Mouse (Mus musculus): ENCODE data around the gene Cnot4.
"Not testable (repeated sequence)": the region's sequence is repeated elsewhere in the genome, so short reads cannot be mapped to it uniquely, and the experiment has no call there.

Cnot4 gene

GRCm38 (mm10) chr6:35133579-35134488, at the start of gene Cnot4:
Gene Cnot4 (minus strand): TSS chr6:35133724.
- DNase-seq (ENCODE audit: extremely low read depth, low read depth): peak; percentile 95

- DNase-seq (ENCODE audit: extremely low read depth, low read depth): not testable (repeated sequence)
Observed at GRCm38 (mm10) chr6:35179299-35179698, 45.8 kb upstream of the Cnot4 start.

DNA sequence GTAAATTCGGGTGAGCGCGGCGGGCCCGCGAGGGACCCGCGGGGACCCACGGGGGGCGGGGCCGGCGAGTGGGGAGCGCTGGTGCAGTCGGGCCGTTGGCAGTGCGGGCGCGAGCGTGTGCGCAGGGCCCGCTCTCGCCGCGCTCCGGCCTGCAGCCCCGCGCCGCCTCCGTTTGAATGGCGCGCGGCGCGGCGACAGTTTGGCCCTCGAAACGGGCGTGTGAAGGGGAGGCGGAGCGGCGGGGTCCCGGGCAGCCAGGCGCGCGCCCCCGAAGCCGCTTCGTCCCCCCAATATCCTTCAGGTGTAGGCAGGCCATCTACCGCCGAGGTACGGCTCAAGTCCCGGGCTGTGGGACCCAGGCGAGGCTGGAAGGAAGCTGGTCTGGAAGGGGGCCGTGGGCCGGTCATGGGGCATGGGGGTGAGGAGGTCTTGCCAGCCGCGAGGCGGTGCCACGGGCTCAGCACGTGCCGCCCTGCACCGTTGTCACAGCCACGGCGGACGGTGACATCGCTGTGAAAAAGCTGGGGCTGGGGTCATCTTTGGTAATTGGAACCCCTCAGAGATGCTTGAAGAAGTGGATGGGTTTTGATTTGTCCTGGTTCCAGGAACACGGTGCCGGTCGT, 44.2 kb upstream of the Cnot4 start:
- DNase-seq (ENCODE audit: extremely low read depth, low read depth): no peak

DNA sequence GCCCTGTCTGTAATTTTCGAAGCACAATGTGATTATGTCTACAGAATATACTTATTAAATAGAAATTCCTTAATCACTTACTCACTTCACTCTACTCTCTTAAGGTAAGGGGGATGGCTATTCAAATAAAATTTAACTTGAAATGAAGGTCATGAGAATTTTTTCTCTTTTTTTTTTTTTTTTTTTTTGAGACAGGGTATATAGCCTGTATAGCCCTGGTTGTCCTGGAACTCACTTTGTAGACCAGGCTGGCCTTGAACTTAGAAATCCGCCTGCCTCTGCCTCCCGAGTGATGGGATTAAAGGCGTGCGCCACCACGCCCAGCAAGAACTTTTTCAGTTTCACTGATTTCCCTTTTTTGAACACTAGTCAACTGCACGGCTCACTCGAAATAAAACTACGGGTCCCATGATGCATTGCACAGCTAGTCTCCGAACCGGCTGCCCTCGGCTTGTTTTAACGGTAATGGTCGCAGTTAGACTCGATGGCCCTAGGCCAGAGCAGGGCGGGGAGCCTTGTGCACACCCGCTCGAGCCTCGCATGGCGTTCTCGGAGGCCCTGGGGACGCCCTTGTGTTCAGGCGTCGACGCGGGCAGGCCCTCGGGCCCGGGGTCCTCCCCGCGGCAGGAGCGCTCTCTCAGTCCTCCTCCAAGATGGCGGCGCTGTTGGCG, 43.6 kb upstream of the Cnot4 start, which contains the start of gene Nup205:
Nup205 (plus strand) TSS at position 443 of the 671 bp plus-strand sequence.
- peak; percentile 87 for DNase-seq (ENCODE audit: extremely low read depth, low read depth)

DNA sequence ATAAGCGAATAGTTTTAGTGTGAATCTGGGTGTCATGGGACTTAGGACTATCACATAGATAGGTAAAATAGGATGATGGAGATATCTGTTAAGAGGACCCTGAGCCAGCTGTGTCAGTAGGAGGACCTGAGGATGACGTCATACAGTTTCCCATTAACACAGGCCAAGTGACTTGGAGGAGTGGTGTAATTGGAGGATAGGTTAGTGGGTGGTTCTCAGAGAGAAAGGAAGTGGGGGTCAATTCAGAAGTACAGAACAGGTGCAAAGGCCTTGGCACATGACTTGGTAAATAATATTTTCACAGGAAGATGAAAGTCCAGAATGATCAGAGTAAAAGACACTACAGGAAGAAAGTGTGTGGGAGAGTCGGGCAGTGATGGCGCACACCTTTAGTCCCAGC, 39.7 kb upstream of the Cnot4 start:
- no peak for DNase-seq (ENCODE audit: extremely low read depth, low read depth)

DNA sequence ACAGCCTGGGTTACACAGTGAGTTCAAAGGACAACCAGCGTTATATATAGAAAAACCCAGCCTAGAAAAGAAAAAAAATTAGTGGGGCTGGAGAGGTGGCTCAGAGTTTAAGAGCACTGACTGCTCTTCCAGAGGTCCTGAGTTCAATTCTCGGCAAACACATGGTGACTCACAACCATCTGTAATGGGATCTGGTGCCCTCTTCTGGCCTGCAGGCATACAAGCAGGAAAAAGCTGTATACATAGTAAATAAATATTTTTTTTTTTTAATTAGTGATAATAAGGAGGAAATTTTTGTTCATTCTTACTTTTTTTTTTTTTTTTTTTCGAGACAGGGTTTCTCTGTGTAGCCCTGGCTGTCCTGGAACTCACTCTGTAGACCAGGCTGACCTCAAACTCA, 38.5 kb upstream of the Cnot4 start:
- DNase-seq (ENCODE audit: extremely low read depth, low read depth): not testable (repeated sequence)

GRCm38 (mm10) chr6:35169250-35169649, 35.7 kb upstream of the Cnot4 start:
- no peak for DNase-seq (ENCODE audit: extremely low read depth, low read depth)

- no peak for DNase-seq (ENCODE audit: extremely low read depth, low read depth)
Observed at GRCm38 (mm10) chr6:35154540-35154939, 21.0 kb upstream of the Cnot4 start.

DNA sequence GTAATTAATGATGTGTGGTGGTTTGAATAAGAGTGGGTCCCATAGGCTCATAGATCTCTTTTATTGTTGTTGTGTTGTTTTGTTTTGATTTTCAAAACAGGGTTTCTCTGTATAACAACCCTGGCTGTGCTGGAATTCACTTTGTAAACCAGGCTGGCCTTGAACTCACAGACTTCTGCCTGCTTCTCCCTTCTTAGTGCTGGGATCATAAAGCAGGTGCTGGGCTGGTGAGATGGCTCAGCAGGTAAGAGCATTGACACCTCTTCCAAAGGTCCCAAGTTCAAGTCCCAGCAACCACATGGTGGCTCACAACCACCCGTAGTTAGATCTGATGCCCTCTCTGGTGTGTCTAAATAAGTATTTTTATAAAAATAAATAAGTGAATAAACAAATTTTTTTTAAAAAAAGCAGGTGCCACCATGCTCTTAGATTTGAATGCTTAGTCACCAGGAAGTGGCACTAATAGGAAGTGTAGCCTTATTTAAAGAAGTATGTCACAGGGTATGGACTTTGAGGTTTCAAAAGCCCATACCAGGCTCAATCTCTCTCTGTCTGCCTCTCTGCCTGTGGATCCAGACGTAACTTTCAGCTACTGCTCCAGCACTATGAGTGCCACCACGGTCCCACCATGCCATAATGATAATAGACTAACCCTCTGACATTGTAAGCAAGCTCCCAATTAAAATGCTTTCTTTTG, 14.3 kb upstream of the Cnot4 start:
- no peak for DNase-seq (ENCODE audit: extremely low read depth, low read depth)

DNA sequence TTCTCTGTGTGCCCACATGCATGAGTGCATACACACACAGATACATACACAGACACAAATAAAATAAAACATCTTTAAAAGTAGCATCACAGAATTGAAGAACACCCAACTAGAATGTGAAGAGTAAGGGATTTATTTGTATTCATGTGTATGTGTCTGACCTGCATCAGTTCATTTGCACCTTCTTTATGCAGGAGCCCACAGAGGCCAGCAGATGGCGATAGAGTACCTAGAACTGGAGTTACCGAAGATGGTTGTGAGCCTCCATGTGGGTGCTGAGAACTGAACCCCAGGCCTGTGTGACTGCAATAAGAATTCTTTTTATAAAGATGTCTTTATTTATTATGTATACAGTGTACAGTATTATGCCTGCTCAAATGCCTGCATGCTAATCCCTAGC, 12.0 kb upstream of the Cnot4 start:
- DNase-seq (ENCODE audit: extremely low read depth, low read depth): no peak

GRCm38 (mm10) chr6:35140351-35140750, 6.8 kb upstream of the Cnot4 start:
- no peak for DNase-seq (ENCODE audit: extremely low read depth, low read depth)

- no peak for DNase-seq (ENCODE audit: extremely low read depth, low read depth)
Observed at GRCm38 (mm10) chr6:35134844-35135243, 1.3 kb upstream of the Cnot4 start.

GRCm38 (mm10) chr6:35133246-35133578, 312 bp downstream of the Cnot4 start:
- DNase-seq (ENCODE audit: extremely low read depth, low read depth): no peak

DNA sequence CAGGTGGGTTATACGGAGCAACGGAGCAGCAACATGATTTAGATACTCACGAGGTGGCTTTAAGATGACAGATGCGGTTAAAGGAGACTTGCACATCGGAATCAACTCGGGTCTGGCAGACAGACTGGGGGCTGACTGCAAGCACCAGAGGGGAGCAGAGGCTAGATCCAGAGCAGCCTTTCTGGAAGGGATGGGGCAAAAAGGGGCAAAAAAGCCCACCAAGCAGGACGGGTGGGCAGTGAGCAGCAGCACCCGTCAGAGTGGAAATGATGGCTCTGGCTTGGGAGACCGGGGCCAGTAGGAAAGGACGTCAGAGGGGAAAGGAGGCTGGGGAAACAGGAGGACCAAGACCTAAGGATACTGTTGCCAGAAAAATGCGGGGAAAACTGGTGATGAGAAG, 718 bp downstream of the Cnot4 start:
- DNase-seq (ENCODE audit: extremely low read depth, low read depth): peak; percentile 40

DNA sequence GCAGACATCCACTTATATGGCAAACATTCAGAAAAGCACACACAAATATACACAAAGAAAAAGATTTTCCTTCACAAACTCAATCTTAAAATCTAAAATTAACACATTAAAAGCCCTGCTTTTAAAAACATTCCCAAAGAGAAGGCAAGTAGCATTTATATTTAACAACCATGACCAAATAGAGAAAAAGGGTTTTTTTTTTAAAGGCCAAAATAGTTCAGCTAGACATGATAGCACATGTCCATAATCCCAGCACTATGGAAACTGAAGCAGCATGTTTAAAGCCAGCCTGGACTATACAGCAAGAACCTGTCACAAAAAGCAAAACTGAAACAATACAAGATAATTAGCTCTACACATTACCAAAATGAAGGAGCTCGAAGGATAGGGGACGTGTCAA, 11.0 kb downstream of the Cnot4 start:
- no peak for DNase-seq (ENCODE audit: extremely low read depth, low read depth)

DNA sequence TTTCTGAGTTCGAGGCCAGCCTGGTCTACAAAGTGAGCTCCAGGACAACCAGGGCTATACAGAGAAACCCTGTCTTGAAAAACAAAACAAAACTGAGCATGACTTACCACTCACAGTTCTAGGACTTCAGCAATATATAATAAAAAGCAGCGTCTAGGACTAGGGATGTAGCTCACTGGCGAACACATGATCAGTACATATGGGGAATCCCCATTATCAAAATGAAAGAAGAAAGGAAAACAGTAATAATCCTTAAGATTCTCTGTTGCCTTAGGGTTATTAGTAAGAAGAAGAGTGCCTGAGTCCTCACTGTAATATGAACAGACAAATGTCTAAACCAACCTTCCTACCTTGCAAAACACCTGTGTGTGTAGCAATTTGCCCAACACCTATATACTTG, 11.6 kb downstream of the Cnot4 start:
- no peak for DNase-seq (ENCODE audit: extremely low read depth, low read depth)

GRCm38 (mm10) chr6:35102457-35102856, 31.1 kb downstream of the Cnot4 start:
- no peak for DNase-seq (ENCODE audit: extremely low read depth, low read depth)

DNA sequence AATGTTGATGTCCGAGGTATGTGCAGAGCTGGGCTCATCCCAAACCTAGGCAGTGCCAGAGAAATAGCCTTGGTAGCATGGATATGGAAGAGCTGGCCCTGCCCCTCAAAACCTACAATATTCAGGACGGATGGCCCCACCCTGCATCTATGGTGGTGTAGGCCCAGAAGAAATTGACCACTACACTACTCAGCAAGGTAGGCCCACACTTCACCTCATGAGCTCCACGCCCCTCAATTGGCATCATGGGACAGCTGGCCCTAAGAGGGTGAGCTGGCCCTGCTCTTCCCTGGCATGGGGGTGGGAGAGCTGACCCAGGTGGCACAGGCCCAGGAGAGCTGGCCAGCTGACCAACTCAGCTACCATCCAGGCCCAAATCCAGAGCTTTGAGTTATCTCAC, 48.6 kb downstream of the Cnot4 start:
- no peak for DNase-seq (ENCODE audit: extremely low read depth, low read depth)

- DNase-seq (ENCODE audit: extremely low read depth, low read depth): no peak
Observed at GRCm38 (mm10) chr6:35075148-35075547, 58.4 kb downstream of the Cnot4 start.

- DNase-seq (ENCODE audit: extremely low read depth, low read depth): no peak
Observed at GRCm38 (mm10) chr6:35071261-35071660, 62.3 kb downstream of the Cnot4 start.

- DNase-seq (ENCODE audit: extremely low read depth, low read depth): no peak
Observed at GRCm38 (mm10) chr6:35062446-35062845, 71.1 kb downstream of the Cnot4 start.

GRCm38 (mm10) chr6:35043127-35043526, 90.4 kb downstream of the Cnot4 start:
- DNase-seq (ENCODE audit: extremely low read depth, low read depth): no peak
